Mouse (Mus musculus) liver, embryonic 14 days (tissue): Measurements from ENCODE around the gene Frk. TPM values are rescaled to one million over a fixed set of nuclear protein-coding genes. Genes with fewer than 3 reads are reported as not detected.

Source experiments
- polyA plus RNA-seq: library from polyadenylated mRNA; depleted of rRNA; stranded (reverse); fragments of >200 nt; gene quantifications from 2 replicates; pipeline ENCODE4 v1.2.3, GENCODE M21; 2012; rRNA removed

Frk gene
- 0.51 and 0.60 TPM in 2 replicates for polyA plus RNA-seq

DNA sequence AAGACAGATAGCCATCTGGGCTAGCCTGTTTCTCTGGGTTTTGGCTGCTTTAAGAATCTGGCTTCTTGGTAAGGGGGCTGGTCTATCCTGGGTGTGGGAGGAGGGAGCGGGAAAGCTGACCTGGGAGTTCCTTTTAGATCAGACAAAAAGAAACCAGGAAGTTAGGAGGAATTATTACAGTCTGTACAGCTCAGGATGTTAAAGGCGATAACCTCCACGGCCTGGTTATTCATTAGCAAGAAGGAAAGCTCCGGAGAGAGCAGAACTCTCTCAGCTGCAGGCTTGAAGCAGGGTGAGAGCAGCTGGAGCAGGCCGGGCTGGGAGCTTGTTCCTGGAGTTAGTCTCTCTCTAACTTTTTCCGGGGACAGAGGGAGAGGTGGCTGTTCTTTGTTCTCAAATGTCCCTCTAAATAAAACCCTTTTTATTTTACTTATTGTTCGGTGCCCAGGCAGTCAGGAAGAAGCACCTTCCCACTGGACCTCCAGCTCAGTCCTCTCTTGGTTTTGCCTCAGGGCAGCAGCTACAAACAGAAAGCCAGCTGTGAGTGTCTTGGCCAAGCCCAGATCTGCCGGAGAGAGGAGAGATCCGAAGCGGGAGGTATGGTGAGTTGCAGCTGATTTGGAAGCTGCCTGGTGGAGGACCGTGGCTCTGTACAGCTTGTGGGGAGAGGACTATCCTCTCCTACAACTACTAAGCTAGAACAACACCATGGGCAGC, at the start of gene Frk:
Frk (plus strand) TSS at position 103 of the 717 bp plus-strand sequence.

Other genes starting within 250 kb of the Frk start
- gene Tspyl1, start 201.2 kb upstream of the Frk start, polyA plus RNA-seq: 10.2 and 12.1 TPM in 2 replicates
- gene Tspyl4, start 186.0 kb upstream of the Frk start, polyA plus RNA-seq: 0.36 and 0.46 TPM in 2 replicates
- gene Col10a1, start 93.4 kb upstream of the Frk start, polyA plus RNA-seq: not detected in 2 replicates
- 3.3 and 4.1 TPM in 2 replicates for gene Nt5dc1, start 64.8 kb upstream of the Frk start, polyA plus RNA-seq